Mouse (Mus musculus): ENCODE measurements at regions not wholly inside any gene's neighbourhood (a gene's known extent, or its start where the extent isn't known, plus 50 kb on each side); places are given as distances from the start of the nearest gene placed in this dataset.

DNA sequence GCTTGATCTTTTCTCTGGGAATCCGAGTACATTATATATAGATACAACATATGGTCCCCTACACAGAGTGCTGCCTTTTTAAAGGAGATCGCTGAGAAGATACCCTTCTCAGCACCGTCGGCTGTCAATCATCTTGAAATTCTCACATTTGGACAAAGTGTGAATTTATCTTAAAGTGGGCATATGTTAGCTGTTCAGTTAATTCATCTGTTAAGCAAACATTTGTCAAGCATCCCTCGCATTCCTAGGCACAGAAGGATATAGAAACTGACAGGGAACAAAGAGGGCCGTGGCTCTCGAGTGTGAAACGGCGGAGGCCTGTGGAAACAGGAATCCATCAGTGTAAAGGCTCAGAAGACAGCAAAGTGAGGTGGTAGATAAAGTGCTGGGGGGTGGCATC is 144.9 kb downstream of the Rsl24d1 start:
- Histone ChIP-seq H3K4me2 (no peak overlapping the region), H3K27me3 (no peaks in the 10 kb centered on the region), H3K4me1 (replicated peaks) (no peaks in the 10 kb centered on the region), H3K4me3 (replicated peaks) (no peak overlapping the region), H3K36me3 (replicated peaks) (no peaks in the 10 kb centered on the region), H3K9me3 (replicated peaks) (no peaks in the 10 kb centered on the region), H3K27ac (replicated peaks) (no peak overlapping the region), H3K9ac (no peak overlapping the region)
- no peak for ATAC-seq (ENCODE audit: insufficient read depth)
- 67% methylated on average over 9 of the region's 9 CpGs for WGBS (ENCODE audit: insufficient replicate concordance)

DNA sequence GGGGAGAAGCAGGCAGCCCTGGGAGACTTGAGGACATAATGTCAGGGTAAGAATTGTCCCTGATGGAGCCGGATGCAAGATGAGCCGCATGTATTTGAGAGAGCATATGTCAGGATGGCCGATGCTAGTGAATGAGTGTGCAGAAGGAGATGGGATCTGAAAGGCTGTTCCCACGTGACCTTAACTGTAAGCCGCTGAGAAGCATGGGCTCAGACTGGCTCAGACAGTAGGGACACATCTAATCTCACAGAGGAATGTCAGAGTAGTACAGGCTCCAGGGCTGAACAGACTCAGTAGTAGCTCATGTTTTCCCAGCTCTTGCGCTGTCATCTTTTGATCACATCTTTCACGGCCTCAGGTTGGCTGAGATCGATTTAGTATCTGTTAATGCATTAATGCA is 145.4 kb downstream of the Rsl24d1 start:
- Histone ChIP-seq H3K9me3 (replicated peaks) (no peaks in the 10 kb centered on the region), H3K27me3 (no peaks in the 10 kb centered on the region), H3K36me3 (replicated peaks) (no peaks in the 10 kb centered on the region), H3K4me2 (no peak overlapping the region), H3K4me1 (replicated peaks) (no peaks in the 10 kb centered on the region), H3K9ac (no peak overlapping the region), H3K4me3 (replicated peaks) (no peak overlapping the region), H3K27ac (replicated peaks) (no peak overlapping the region)
- no peak for ATAC-seq (ENCODE audit: insufficient read depth)
- WGBS (ENCODE audit: insufficient replicate concordance): 72% methylated on average over 8 of the region's 8 CpGs

DNA sequence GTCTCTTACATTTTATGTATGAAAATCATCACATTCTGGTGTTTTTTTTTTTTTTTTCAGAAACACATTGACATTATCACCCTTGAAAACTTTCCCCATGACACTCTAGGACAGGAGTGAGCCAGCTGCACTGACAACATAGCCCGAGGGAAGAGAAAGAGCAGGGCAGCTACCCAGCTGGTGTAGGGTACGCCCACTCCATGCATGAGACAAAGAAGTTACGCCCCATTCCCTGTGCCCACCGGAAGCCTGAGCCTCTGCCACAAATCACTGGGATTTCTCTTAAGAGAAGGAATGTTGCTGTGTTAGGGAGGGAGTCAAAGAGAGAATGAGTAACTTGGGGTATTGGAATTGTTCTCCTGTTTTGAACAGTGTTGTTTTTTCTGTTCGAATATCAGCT is 149.5 kb downstream of the Rsl24d1 start:
- no peaks in the 10 kb centered on the region for H3K4me1 ChIP-seq (replicated peaks)
- no peak overlapping the region for H3K27ac ChIP-seq (replicated peaks)
- no peak overlapping the region for H3K4me3 ChIP-seq (replicated peaks)
- no peaks in the 10 kb centered on the region for H3K9me3 ChIP-seq (replicated peaks)
- H3K9ac ChIP-seq: no peak overlapping the region
- no peak overlapping the region for H3K4me2 ChIP-seq
- H3K27me3 ChIP-seq: no peaks in the 10 kb centered on the region
- ATAC-seq (ENCODE audit: insufficient read depth): no peak
- H3K36me3 ChIP-seq (replicated peaks): no peaks in the 10 kb centered on the region
- 60% methylated on average over 5 of the region's 5 CpGs for WGBS (ENCODE audit: insufficient replicate concordance)

DNA sequence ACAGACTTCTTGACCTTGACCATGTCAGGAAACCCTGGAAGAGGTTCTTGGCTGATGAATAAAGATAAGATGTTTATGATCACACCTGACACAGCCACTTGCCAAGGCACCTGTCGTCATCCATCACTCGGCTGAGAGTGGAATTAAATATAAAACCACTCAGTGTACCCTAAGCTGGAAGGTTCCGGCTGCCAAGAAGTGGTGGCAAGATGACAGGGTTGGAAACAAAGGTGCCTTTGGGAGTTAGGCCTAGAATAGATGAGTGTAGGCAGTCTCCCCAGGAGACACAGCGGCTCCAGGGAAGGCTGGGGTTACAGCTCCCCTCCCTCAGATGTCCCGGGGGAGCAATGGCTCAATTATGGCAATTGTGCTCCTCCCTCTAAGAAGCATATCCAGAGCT is 157.0 kb downstream of the Rsl24d1 start:
- no peaks in the 10 kb centered on the region for H3K9me3 ChIP-seq (replicated peaks)

DNA sequence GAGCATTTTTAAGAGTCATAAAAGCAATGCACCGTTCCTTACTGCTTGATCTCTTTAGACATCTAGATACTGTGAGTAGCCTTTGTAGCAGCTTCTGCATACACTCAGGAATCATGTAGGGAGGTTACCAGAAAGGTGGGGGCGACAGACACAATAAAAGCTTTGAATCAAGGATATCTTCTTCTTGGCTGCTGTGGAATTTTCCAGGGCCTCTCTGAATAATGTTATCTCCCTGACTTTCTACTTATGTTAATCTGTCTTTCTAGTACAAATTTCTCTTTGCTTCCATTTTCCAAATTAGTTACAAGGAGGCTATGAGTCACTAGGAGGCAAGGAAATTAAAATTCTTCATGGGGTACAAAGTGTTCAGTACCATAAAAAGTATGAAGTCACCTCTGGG is 159.4 kb downstream of the Rsl24d1 start:
- Histone ChIP-seq H3K27me3 (no peaks in the 10 kb centered on the region), H3K4me2 (no peak overlapping the region), H3K27ac (replicated peaks) (no peak overlapping the region), H3K9ac (no peak overlapping the region), H3K4me3 (replicated peaks) (no peak overlapping the region), H3K36me3 (replicated peaks) (no peaks in the 10 kb centered on the region), H3K9me3 (replicated peaks) (no peaks in the 10 kb centered on the region), H3K4me1 (replicated peaks) (no peaks in the 10 kb centered on the region)
- 52% methylated on average over 2 of the region's 2 CpGs for WGBS (ENCODE audit: insufficient replicate concordance)
- ATAC-seq (ENCODE audit: insufficient read depth): no peak

More for the DNA sequence above, 157.0 kb downstream of the Rsl24d1 start:
- no peaks in the 10 kb centered on the region for H3K36me3 ChIP-seq (replicated peaks)
- no peak overlapping the region for H3K9ac ChIP-seq
- H3K27me3 ChIP-seq: no peaks in the 10 kb centered on the region
- 60% methylated on average over 5 of the region's 5 CpGs for whole genome bisulfite sequencing (ENCODE audit: insufficient replicate concordance)
- no peak for ATAC-seq (ENCODE audit: insufficient read depth)
- H3K27ac ChIP-seq (replicated peaks): no peak overlapping the region
- no peaks in the 10 kb centered on the region for H3K4me1 ChIP-seq (replicated peaks)
- no peak overlapping the region for H3K4me3 ChIP-seq (replicated peaks)
- H3K4me2 ChIP-seq: no peak overlapping the region

DNA sequence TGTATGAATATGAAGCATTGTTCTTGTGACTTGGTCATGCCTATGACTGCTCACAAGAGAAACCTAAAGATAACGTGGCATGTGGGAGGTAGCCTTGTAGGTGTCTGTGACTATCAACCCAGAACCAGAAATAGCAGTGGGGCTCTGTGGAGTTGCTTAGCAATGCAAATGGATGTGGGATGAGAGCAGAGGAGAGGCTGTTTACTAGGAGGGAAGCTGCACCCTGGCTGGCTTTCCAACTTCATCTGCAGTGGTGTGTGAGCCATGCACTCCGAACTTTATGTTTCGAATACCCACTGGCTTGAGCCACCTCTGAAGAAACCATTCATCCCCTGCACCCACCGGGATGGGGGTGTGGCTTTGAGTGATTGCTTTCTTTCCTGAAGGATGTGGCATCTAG is 160.5 kb downstream of the Rsl24d1 start:
- Histone ChIP-seq H3K27me3 (no peaks in the 10 kb centered on the region), H3K9me3 (replicated peaks) (no peaks in the 10 kb centered on the region), H3K4me2 (no peak overlapping the region), H3K4me3 (replicated peaks) (no peak overlapping the region), H3K4me1 (replicated peaks) (no peaks in the 10 kb centered on the region), H3K27ac (replicated peaks) (no peak overlapping the region), H3K9ac (no peak overlapping the region), H3K36me3 (replicated peaks) (no peaks in the 10 kb centered on the region)
- WGBS (ENCODE audit: insufficient replicate concordance): 66% methylated on average over 4 of the region's 4 CpGs
- no peak for ATAC-seq (ENCODE audit: insufficient read depth)

DNA sequence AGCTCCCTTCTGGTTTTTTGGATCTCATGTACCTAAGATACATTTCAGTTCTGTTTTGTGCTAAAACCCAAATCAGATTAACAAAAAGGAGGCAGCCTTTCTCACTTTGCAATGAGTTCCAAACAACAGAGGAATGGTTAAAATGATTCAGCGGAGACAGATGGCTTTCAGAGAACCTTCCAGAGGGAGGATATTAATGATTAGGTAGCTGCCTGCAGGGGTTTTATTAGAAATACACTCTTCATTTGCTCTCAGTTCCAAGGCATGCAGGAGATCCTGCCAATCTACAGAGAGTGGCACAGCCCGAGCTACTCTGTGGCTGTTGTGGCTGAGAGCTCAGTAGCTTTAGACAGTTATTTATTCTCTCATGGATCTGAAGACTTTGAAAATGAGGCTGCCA is 162.4 kb downstream of the Rsl24d1 start:
- WGBS (ENCODE audit: insufficient replicate concordance): 45% methylated on average over 2 of the region's 2 CpGs
- Histone ChIP-seq H3K4me1 (replicated peaks) (no peaks in the 10 kb centered on the region), H3K4me3 (replicated peaks) (no peak overlapping the region), H3K9me3 (replicated peaks) (no peaks in the 10 kb centered on the region), H3K9ac (no peak overlapping the region), H3K4me2 (no peak overlapping the region), H3K27me3 (no peaks in the 10 kb centered on the region), H3K27ac (replicated peaks) (no peak overlapping the region), H3K36me3 (replicated peaks) (no peaks in the 10 kb centered on the region)
- ATAC-seq (ENCODE audit: insufficient read depth): no peak

DNA sequence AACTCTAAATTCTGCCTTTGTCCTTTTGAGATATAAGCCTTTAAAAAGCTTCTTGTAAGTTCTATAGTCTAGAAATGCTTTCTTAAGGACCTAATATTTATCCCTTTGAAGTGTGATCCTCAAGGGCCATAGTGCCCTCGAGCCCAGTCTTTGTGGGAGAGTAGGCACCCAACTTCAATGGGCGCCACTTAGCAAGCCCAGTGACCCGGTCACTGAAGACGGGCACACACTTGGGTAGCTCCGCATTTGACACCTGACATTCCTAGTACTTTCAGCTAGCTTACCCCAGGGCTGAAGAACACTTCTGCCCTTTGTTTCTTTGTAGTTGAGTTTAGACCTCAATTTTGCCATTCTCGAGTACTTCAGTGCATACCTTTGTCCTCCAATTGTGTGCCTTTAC is 182.1 kb downstream of the Rsl24d1 start:
- H3K27ac ChIP-seq (replicated peaks): no peak overlapping the region
- H3K4me3 ChIP-seq (replicated peaks): no peak overlapping the region
- WGBS (ENCODE audit: insufficient replicate concordance): 59% methylated on average over 6 of the region's 6 CpGs
- H3K9ac ChIP-seq: no peak overlapping the region
- no peaks in the 10 kb centered on the region for H3K4me1 ChIP-seq (replicated peaks)
- no peak overlapping the region for H3K4me2 ChIP-seq
- no peak for ATAC-seq (ENCODE audit: insufficient read depth)
- no peaks in the 10 kb centered on the region for H3K9me3 ChIP-seq (replicated peaks)
- no peaks in the 10 kb centered on the region for H3K27me3 ChIP-seq
- no peaks in the 10 kb centered on the region for H3K36me3 ChIP-seq (replicated peaks)

DNA sequence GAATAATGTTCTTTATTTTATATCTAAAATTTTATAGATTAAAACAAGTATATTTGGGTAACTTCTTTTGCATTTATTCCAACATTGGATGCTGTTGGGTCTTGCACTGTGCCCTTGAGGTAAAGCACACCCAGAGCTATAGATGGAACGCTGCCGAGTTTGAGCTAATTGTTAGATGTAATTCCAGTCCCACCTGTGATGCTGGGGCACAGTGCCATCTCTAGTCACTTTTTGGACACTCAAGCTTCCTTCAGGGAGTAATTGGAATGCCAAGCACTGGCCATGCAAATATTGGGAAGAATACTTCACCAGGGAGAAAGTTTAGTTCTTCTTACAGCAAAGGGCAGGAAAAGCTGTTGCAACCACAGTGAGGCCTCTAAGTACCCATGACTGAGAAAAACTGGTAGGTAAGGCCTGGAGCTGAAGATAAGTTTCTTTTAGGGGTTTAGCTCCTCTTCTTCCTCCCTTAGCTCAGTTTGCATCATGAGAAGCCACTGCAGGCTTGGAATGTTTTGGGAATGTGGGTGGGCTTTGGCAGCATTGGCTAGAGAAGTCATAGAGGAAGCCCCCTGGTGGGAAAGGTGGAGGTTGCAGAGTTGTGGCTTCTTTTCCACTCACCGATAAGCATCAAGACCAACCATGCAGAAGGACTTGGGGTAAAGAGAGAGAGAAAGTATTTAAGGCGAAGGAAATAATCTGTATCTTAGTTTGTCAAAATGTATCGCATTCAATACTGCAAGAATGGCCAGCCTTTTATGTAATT is 189.1 kb downstream of the Rsl24d1 start:
- ATAC-seq (ENCODE audit: insufficient read depth): no peak
- H3K27me3 ChIP-seq: no peaks in the 10 kb centered on the region
- WGBS (ENCODE audit: insufficient replicate concordance): 70% methylated on average over 5 of the region's 5 CpGs
- H3K4me1 ChIP-seq (replicated peaks): no peaks in the 10 kb centered on the region
- H3K4me3 ChIP-seq (replicated peaks): no peak overlapping the region
- no peak overlapping the region for H3K27ac ChIP-seq (replicated peaks)
- no peaks in the 10 kb centered on the region for H3K9me3 ChIP-seq (replicated peaks)
- H3K9ac ChIP-seq: no peak overlapping the region
- H3K4me2 ChIP-seq: no peak overlapping the region
- H3K36me3 ChIP-seq (replicated peaks): no peaks in the 10 kb centered on the region

DNA sequence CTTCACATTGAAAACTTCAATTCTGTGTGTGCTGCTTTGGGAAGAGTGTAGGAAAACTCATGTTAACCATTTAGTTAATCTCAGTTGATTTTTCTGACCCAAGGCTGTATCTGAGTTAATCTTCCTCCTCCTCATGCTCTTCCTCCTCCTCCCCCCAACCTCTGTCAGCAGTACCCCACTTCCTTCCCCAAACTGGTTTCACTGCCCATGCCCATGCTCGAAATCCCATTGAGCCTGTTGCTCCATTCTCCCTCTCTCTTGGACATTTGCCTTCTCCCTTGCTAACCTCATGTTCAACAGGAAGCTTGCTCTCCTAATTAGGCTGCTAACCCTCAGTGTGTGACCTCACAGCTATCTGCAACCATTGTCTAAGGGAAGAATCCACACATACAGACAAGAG is 203.8 kb downstream of the Rsl24d1 start:
- no peaks in the 10 kb centered on the region for H3K27me3 ChIP-seq
- H3K36me3 ChIP-seq (replicated peaks): no peaks in the 10 kb centered on the region
- no peak for ATAC-seq (ENCODE audit: insufficient read depth)
- H3K27ac ChIP-seq (replicated peaks): no peak overlapping the region
- no peak overlapping the region for H3K4me2 ChIP-seq
- no peak overlapping the region for H3K4me3 ChIP-seq (replicated peaks)
- no peaks in the 10 kb centered on the region for H3K9me3 ChIP-seq (replicated peaks)
- H3K4me1 ChIP-seq (replicated peaks): no peaks in the 10 kb centered on the region
- no peak overlapping the region for H3K9ac ChIP-seq
- WGBS (ENCODE audit: insufficient replicate concordance): 6% methylated on average over 1 of the region's 1 CpGs

DNA sequence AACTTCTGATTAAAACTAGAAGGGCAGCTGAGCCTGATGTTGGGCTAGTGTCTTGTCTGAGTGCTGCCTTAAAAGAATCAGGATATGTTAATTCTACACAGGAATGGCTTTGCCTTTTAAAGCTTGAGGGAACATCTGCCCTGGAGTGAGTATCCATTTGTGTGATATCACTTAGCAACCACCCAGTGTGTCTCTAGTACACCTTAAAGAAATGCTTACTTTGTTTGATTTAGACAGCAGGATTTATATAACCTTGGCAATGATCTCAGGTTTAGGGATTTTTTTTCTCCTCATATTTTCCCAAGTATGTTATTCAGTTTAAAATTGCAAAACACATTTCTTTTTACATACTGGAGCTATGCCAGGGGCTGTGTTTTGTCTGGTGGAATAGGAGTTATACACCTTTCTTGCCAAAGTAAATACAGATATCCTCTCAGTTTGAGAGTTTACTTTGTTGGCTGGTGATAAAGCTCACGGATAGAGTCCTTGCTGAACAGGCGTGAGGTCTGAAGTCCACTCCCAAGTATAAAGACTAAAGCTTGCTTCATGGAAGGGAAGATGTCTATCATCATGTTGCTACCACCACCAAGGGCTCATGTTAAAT is 206.6 kb downstream of the Rsl24d1 start:
- Histone ChIP-seq H3K4me3 (replicated peaks) (no peak overlapping the region), H3K9me3 (replicated peaks) (no peaks in the 10 kb centered on the region), H3K4me1 (replicated peaks) (no peaks in the 10 kb centered on the region), H3K36me3 (replicated peaks) (no peaks in the 10 kb centered on the region), H3K27me3 (no peaks in the 10 kb centered on the region), H3K4me2 (no peak overlapping the region), H3K27ac (replicated peaks) (no peak overlapping the region), H3K9ac (no peak overlapping the region)
- 55% methylated on average over 2 of the region's 2 CpGs for WGBS (ENCODE audit: insufficient replicate concordance)
- ATAC-seq (ENCODE audit: insufficient read depth): no peak

DNA sequence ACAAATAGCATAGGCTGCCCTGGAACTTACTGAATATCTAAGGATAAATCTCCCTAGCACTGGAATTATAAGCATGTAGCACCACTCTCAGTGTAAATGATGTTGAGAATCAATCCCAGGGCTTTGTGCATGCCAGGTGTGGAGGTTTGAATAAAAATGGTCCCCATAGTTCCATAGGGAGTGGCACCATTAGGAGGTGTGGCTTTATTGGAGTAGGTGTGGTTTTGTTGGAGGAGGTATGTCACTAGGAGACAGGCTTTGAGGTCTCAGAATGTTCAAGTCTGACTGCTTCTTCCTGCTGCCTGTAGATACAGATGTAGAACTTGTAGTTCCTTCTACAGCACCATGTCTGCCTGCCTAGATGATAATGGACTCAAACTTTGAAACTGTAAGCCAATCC is 217.8 kb downstream of the Rsl24d1 start:
- ATAC-seq (ENCODE audit: insufficient read depth): no peak
- H3K27ac ChIP-seq (replicated peaks): no peak overlapping the region
- no peaks in the 10 kb centered on the region for H3K9me3 ChIP-seq (replicated peaks)
- no peak overlapping the region for H3K4me3 ChIP-seq (replicated peaks)
- no peaks in the 10 kb centered on the region for H3K4me1 ChIP-seq (replicated peaks)
- no peak overlapping the region for H3K4me2 ChIP-seq
- H3K9ac ChIP-seq: no peak overlapping the region
- H3K36me3 ChIP-seq (replicated peaks): no peaks in the 10 kb centered on the region
- no peaks in the 10 kb centered on the region for H3K27me3 ChIP-seq

Data from liver, embryonic 15.5 days (tissue).